Comparison of ENCODE assay signal across 7 mouse cellular contexts in genomic region chr11:101937108-101937507, GRCm38 (mm10). TPM values are rescaled to one million over a fixed set of nuclear protein-coding genes. Genes with fewer than 3 reads are reported as not detected.
DNase-seq lines count a peak whose midpoint lies in the region; ATAC-seq and TF ChIP-seq lines count a peak whose summit lies in the region.

No protein-coding gene starts in this region.

- H3K36me3 ChIP-seq in ES-E14 (ENCODE audit: control insufficient read depth, insufficient read depth, low read length, poor library complexity, severe bottlenecking) = no peaks in the 10 kb centered on the region
- H3K36me3 ChIP-seq in heart, embryonic 11.5 days (ENCODE audit: control insufficient read depth, insufficient read depth, low read length) = no peaks in the 10 kb centered on the region
- H3K36me3 ChIP-seq in midbrain, embryonic 16.5 days (ENCODE audit: control insufficient read depth, insufficient read depth, low read length) = no peaks in the 10 kb centered on the region

- in situ Hi-C loops in ES-E14 (cut with MboI; ENCODE audit: low sequenced_read_pairs in 2 of 2, unreplicated experiment in 2 of 2) = no loop called here

- H3K27me3 ChIP-seq in heart, embryonic 11.5 days (ENCODE audit: control insufficient read depth, insufficient read depth, low read length) = 0 out of 2 replicates have a peak, but pooled peaks cover 3% of the 10 kb centered on the region
- H3K27me3 ChIP-seq in midbrain, embryonic 16.5 days (ENCODE audit: control insufficient read depth, insufficient read depth, low read depth, low read length) = no peaks in the 10 kb centered on the region

- peaks cover 6 to 13% of the 10 kb centered on the region in 2 experiments; a peak in 3 of 4 replicates for H3K4me1 ChIP-seq in ES-E14 (ENCODE audit: control insufficient read depth in 2 of 2, insufficient read depth in 2 of 2, low read length in 2 of 2, poor library complexity in 1 of 2)
- peaks cover 12% of the 10 kb centered on the region for H3K4me1 ChIP-seq in heart, embryonic 11.5 days (ENCODE audit: control insufficient read depth, insufficient read depth, low read length)
- H3K4me1 ChIP-seq in midbrain, embryonic 16.5 days (ENCODE audit: control insufficient read depth, insufficient read depth, low read length) = peaks cover 9% of the 10 kb centered on the region

- DNase-seq in ES-E14 (ENCODE audit: low read depth, low spot score) = no peak
- peak; percentile 58 for DNase-seq in adrenal gland, postnatal 14 days
- peak; percentile 49 for DNase-seq in kidney, postnatal 14 days
- DNase-seq in urinary bladder, postnatal 14 days (ENCODE audit: low spot score) = no peak

- no peak for ATAC-seq in heart, embryonic 11.5 days (replicated peaks; ENCODE audit: insufficient number of reproducible peaks, low FRiP score, low TSS enrichment)
- 0 out of 2 replicates have a peak, but pooled peaks have one; percentile 25 for ATAC-seq in midbrain, embryonic 16.5 days
- no peak for ATAC-seq in granulocyte monocyte progenitor cell, adult 5-6 weeks (replicated peaks; ENCODE audit: poor library complexity, severe bottlenecking)

- no peak overlapping the region for H3K27ac ChIP-seq in ES-E14 (ENCODE audit: insufficient read depth, low read depth, low read length, poor library complexity, severe bottlenecking)
- H3K27ac ChIP-seq in heart, embryonic 11.5 days (ENCODE audit: low read depth, low read length) = no peak overlapping the region
- 0 out of 2 replicates have a peak overlapping the region, but pooled peaks have one; percentile 3 for H3K27ac ChIP-seq in midbrain, embryonic 16.5 days (ENCODE audit: low read length)

- peak overlapping the region; percentile 56; the same call in 1 of the 2 replicates for H3K9ac ChIP-seq in ES-E14 (ENCODE audit: insufficient read depth, low read depth, low read length, poor library complexity, severe bottlenecking)
- peak overlapping the region; percentile 58 for H3K9ac ChIP-seq in heart, embryonic 11.5 days (ENCODE audit: low read depth, low read length)
- peak overlapping the region; percentile 69 for H3K9ac ChIP-seq in midbrain, embryonic 16.5 days (ENCODE audit: low read depth, low read length)

- WGBS in heart, embryonic 11.5 days (ENCODE audit: insufficient replicate concordance) = under 1% methylated on average over 32 of the region's 32 CpGs
- WGBS in midbrain, embryonic 16.5 days = under 1% methylated on average over 32 of the region's 32 CpGs

- H3K4me3 ChIP-seq in ES-E14 (ENCODE audit: insufficient read depth in 1 of 2, low read depth in 1 of 2, low read length in 2 of 2, poor library complexity in 1 of 2, severe bottlenecking in 1 of 2) = peak overlapping the region; percentile 59 to 61
- H3K4me3 ChIP-seq in heart, embryonic 11.5 days (ENCODE audit: low read depth, low read length) = peak overlapping the region; percentile 39
- peak overlapping the region; percentile 39 for H3K4me3 ChIP-seq in midbrain, embryonic 16.5 days (ENCODE audit: low read depth, low read length)

- peak overlapping the region; percentile 70 for H3K4me2 ChIP-seq in heart, embryonic 11.5 days
- H3K4me2 ChIP-seq in midbrain, embryonic 16.5 days (ENCODE audit: low read length) = peak overlapping the region; percentile 79

- H3K9me3 ChIP-seq in ES-E14 (ENCODE audit: control insufficient read depth, insufficient read depth, low read depth, low read length) = no peaks in the 10 kb centered on the region
- H3K9me3 ChIP-seq in heart, embryonic 11.5 days (replicated peaks; ENCODE audit: control insufficient read depth, low read length) = no peaks in the 10 kb centered on the region
- H3K9me3 ChIP-seq in midbrain, embryonic 16.5 days (replicated peaks; ENCODE audit: control insufficient read depth, low read length, poor library complexity, severe bottlenecking) = no peaks in the 10 kb centered on the region

TF ChIP-seq in ES-E14, 5 proteins besides CTCF, POLR2A, EP300 and RAD21:
- no peak for TF ChIP-seq ZNF384 (IDR thresholded peaks at IDR 0.05; ENCODE audit: low read depth, low read length)
- TF ChIP-seq MAFK (IDR thresholded peaks at IDR 0.05; ENCODE audit: insufficient read depth, low read depth, low read length) = no peak

RNA-seq across cellular contexts. Expression of gene Sost, which starts 29.7 kb away (rescaled TPM):
- not detected in 2 replicates for total RNA-seq in ES-E14 (2012; rRNA removed)
- 1.6 TPM in 1 of 2 replicates, not detected in the other for total RNA-seq in adrenal gland, postnatal 14 days (2021)
- polyA plus RNA-seq in heart, embryonic 11.5 days (2014; fragmentation: Nextera tagmentation; extraction: Ambion mirVana) = 0.10 and 0.43 TPM in 2 replicates
- 0.10 TPM in 1 of 2 replicates, not detected in the other for polyA plus RNA-seq in midbrain, embryonic 16.5 days (2015; fragmentation: Nextera tagmentation; extraction: Ambion mirVana)
- not detected in 2 replicates for total RNA-seq in granulocyte monocyte progenitor cell, adult 5-6 weeks (2014; fragmentation: Nextera tagmentation)
- total RNA-seq in granulocyte monocyte progenitor cell, adult 5-6 weeks (2017) = not detected in 2 replicates

RNA-seq across cellular contexts. Expression of gene Meox1, which starts 42.9 kb away (rescaled TPM):
- 0.32 and 0.36 TPM in 2 replicates for total RNA-seq in ES-E14 (2012; rRNA removed)
- 8.4 and 9.2 TPM in 2 replicates for total RNA-seq in adrenal gland, postnatal 14 days (2021)
- 13.2 and 14.5 TPM in 2 replicates for polyA plus RNA-seq in heart, embryonic 11.5 days (2014; fragmentation: Nextera tagmentation; extraction: Ambion mirVana)
- 0.80 and 0.89 TPM in 2 replicates for polyA plus RNA-seq in midbrain, embryonic 16.5 days (2015; fragmentation: Nextera tagmentation; extraction: Ambion mirVana)
- not detected in 2 replicates for total RNA-seq in granulocyte monocyte progenitor cell, adult 5-6 weeks (2014; fragmentation: Nextera tagmentation)
- total RNA-seq in granulocyte monocyte progenitor cell, adult 5-6 weeks (2017) = not detected in 2 replicates

RNA-seq across cellular contexts. Expression of gene Cfap97d1, which starts 47.0 kb away (rescaled TPM):
- not detected in 2 replicates for total RNA-seq in ES-E14 (2012; rRNA removed)
- not detected in 2 replicates for total RNA-seq in adrenal gland, postnatal 14 days (2021)
- not detected in 2 replicates for polyA plus RNA-seq in heart, embryonic 11.5 days (2014; fragmentation: Nextera tagmentation; extraction: Ambion mirVana)
- not detected in 2 replicates for polyA plus RNA-seq in midbrain, embryonic 16.5 days (2015; fragmentation: Nextera tagmentation; extraction: Ambion mirVana)
- total RNA-seq in granulocyte monocyte progenitor cell, adult 5-6 weeks (2014; fragmentation: Nextera tagmentation) = not detected in 2 replicates
- not detected in 2 replicates for total RNA-seq in granulocyte monocyte progenitor cell, adult 5-6 weeks (2017)

RNA-seq across cellular contexts. Expression of gene Dusp3, which starts 49.7 kb away (rescaled TPM):
- 12.8 and 14.8 TPM in 2 replicates for total RNA-seq in ES-E14 (2012; rRNA removed)
- 100 and 103 TPM in 2 replicates for total RNA-seq in adrenal gland, postnatal 14 days (2021)
- 49.2 and 49.4 TPM in 2 replicates for polyA plus RNA-seq in heart, embryonic 11.5 days (2014; fragmentation: Nextera tagmentation; extraction: Ambion mirVana)
- polyA plus RNA-seq in midbrain, embryonic 16.5 days (2015; fragmentation: Nextera tagmentation; extraction: Ambion mirVana) = 25.6 and 29.7 TPM in 2 replicates
- 3.9 and 4.3 TPM in 2 replicates for total RNA-seq in granulocyte monocyte progenitor cell, adult 5-6 weeks (2014; fragmentation: Nextera tagmentation)
- 0.95 and 1.1 TPM in 2 replicates for total RNA-seq in granulocyte monocyte progenitor cell, adult 5-6 weeks (2017)

Comparison
In these comparisons a context has a peak if more than half of its experiments do, and no peak if none do; other contexts are left out.
1. DNase-seq: peak in adrenal gland, postnatal 14 days (single experiment) and kidney, postnatal 14 days (single experiment); none in ES-E14 (single experiment) and urinary bladder, postnatal 14 days (single experiment).
2. Peak in every context shown above with its lines, with median percentiles within 50 percentile points of each other: H3K4me3 ChIP-seq and H3K9ac ChIP-seq.